Mouse (Mus musculus): Measurements from ENCODE around the gene Zp3.
A peak's percentile ranks its signal among the peaks of the same experiment; 100 is the strongest.

Gene Zp3

GRCm38 (mm10) chr5:135979904-135980303 is at the start of gene Zp3:
Gene Zp3, plus strand, starts transcription at chr5:135980099.
- no peak for DNase-seq (ENCODE audit: low spot score in 2 of 2)

- no peak for DNase-seq (ENCODE audit: low spot score in 2 of 2)
Observed at GRCm38 (mm10) chr5:135931526-135931925, 48.4 kb upstream of the Zp3 start.

GRCm38 (mm10) chr5:135932359-135932758 is 47.5 kb upstream of the Zp3 start:
- DNase-seq (ENCODE audit: low spot score in 2 of 2): no peak

- DNase-seq (ENCODE audit: low spot score in 2 of 2): no peak
Observed at GRCm38 (mm10) chr5:135933222-135933899, 46.5 kb upstream of the Zp3 start.

- peak; percentile 67 to 74 for DNase-seq (ENCODE audit: low spot score in 2 of 2)
Observed at GRCm38 (mm10) chr5:135933900-135934441, 45.9 kb upstream of the Zp3 start.

- peak; percentile 96 to 98 for DNase-seq (ENCODE audit: low spot score in 2 of 2)
Observed at GRCm38 (mm10) chr5:135934481-135935175, 45.3 kb upstream of the Zp3 start, which contains the start of gene Ywhag. Gene Ywhag, minus strand, starts transcription at chr5:135934616.

GRCm38 (mm10) chr5:135935176-135935523 is 44.7 kb upstream of the Zp3 start:
- no peak for DNase-seq (ENCODE audit: low spot score in 2 of 2)

GRCm38 (mm10) chr5:135935641-135936190 is 44.2 kb upstream of the Zp3 start:
- DNase-seq (ENCODE audit: low spot score in 2 of 2): no peak

GRCm38 (mm10) chr5:135940587-135940986 is 39.3 kb upstream of the Zp3 start:
- no peak for DNase-seq (ENCODE audit: low spot score in 2 of 2)

- DNase-seq (ENCODE audit: low spot score in 2 of 2): no peak
Observed at GRCm38 (mm10) chr5:135942710-135943109, 37.2 kb upstream of the Zp3 start.

- DNase-seq (ENCODE audit: low spot score in 2 of 2): no peak
Observed at GRCm38 (mm10) chr5:135945916-135946408, 33.9 kb upstream of the Zp3 start.

- no peak for DNase-seq (ENCODE audit: low spot score in 2 of 2)
Observed at GRCm38 (mm10) chr5:135946621-135947020, 33.3 kb upstream of the Zp3 start.

- DNase-seq (ENCODE audit: low spot score in 2 of 2): peak in 1 of 2 experiments; percentile 39
Observed at GRCm38 (mm10) chr5:135950710-135951412, 29.0 kb upstream of the Zp3 start.

- DNase-seq (ENCODE audit: low spot score in 2 of 2): no peak
Observed at GRCm38 (mm10) chr5:135951660-135952059, 28.2 kb upstream of the Zp3 start.

- DNase-seq (ENCODE audit: low spot score in 2 of 2): no peak
Observed at GRCm38 (mm10) chr5:135952830-135953229, 27.1 kb upstream of the Zp3 start.

- no peak for DNase-seq (ENCODE audit: low spot score in 2 of 2)
Observed at GRCm38 (mm10) chr5:135956300-135957206, 23.3 kb upstream of the Zp3 start.

- DNase-seq (ENCODE audit: low spot score in 2 of 2): peak; percentile 97 to 98
Observed at GRCm38 (mm10) chr5:135957207-135957974, 22.5 kb upstream of the Zp3 start.

GRCm38 (mm10) chr5:135958367-135958766 is 21.5 kb upstream of the Zp3 start:
- no peak for DNase-seq (ENCODE audit: low spot score in 2 of 2)

GRCm38 (mm10) chr5:135959911-135960310 is 20.0 kb upstream of the Zp3 start:
- DNase-seq (ENCODE audit: low spot score in 2 of 2): no peak

All from spleen, postnatal 36 days (tissue).